Mouse (Mus musculus) cerebellum, adult 2 months (tissue): ENCODE data around the gene Mreg.

Experiments used
- CTCF ChIP-seq: fragments of 200-500 bp; IDR thresholded peaks from 2 replicates; pipeline ENCODE4 v1.5.1; 2011; ENCODE audit warnings: low read depth, mild to moderate bottlenecking, control low read depth, low read length, moderate library complexity, borderline replicate concordance; ENCODE audit not compliant: insufficient read depth
- POLR2A ChIP-seq: fragments of 200-500 bp; IDR thresholded peaks from 2 replicates; pipeline ENCODE4 v1.6.1; 2011; ENCODE audit warnings: low read length, control low read depth, borderline replicate concordance; ENCODE audit not compliant: insufficient read depth

DNA sequence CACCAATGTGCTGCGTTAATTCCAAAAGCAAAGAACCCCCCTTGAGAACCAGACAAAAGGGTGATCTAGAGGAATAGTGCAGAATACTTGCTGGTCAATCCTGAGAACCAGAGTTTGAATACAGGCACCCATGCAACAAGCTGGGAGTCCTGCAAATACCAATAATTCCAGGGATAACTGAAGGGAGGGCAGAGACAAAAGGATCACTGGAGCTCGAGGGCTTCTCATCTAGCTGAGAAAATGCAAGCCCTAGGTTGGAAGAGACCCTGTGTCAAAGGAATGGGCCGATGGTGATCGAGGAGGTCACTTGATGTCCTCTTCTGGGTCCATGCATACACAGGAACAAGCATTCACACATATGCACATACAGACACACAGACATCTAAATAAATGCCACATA lies 92.1 kb downstream of the Mreg start:
- no peak for TF ChIP-seq POLR2A
- TF ChIP-seq CTCF = no peak
